Mouse (Mus musculus) lung, postnatal 0 days (tissue): ENCODE measurements around the gene Deup1.

Experiments used
- CTCF ChIP-seq: IDR thresholded peaks from 2 replicates; pipeline ENCODE4 v1.5.1; 2016; ENCODE audit warnings: antibody characterized with exemption, mild to moderate bottlenecking
- EP300 ChIP-seq: IDR thresholded peaks from 2 replicates; pipeline ENCODE4 v1.6.1; 2016; ENCODE audit warnings: antibody characterized with exemption, mild to moderate bottlenecking, control low read depth

DNA sequence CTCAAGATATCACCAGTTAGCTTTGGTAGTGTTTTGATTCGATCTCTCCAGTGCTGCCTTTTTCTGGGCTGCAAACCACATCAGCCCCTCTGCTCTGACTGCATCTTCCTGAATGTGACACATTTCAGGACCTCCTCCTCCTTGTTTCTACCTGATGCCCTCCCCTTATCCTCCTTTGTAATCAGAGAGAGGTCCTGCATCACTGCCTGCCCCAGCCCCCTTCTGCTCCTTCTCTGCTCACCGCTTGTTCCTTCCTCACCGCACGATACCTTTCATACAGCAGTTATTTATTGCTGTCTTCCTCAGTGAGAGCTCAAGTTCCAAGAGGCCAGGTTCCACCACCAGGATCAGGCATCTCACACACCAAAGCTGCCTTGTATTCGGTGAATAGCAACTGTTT, 96.5 kb downstream of the Deup1 start:
- TF ChIP-seq CTCF = no peak
- no peak for TF ChIP-seq EP300
